Mouse (Mus musculus) B cell, adult 62 days (primary cell): ENCODE measurements around the gene Tas2r102. TPM values are rescaled to one million over a fixed set of nuclear protein-coding genes. Genes with fewer than 3 reads are reported as not detected.

Experiments
- total RNA-seq: library from RNA; stranded (reverse); gene quantifications from 4 replicates; pipeline ENCODE4 v1.2.4, GENCODE M21; 2023

Gene Tas2r102
- total RNA-seq: not detected in 4 replicates

DNA sequence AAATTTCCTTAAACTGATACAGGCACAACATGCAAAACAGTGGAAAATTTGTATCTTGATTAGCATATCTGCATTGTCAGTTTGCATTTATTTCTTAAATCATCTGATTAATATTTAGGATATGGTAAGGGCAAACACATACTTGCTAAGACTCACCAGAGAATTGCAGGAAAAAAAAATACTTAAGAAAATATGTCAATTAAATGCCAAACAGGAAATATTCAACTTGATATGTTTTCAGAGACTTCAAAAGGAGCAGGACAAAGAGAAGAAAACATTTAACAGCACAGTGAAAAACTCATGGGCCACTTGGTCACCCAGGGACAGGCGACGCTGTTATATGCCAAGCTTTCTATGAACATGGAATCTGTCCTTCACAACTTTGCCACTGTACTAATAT is at the start of gene Tas2r102:
Gene Tas2r102 (plus strand): TSS at position 301 of the 400 bp plus-strand sequence.

DNA sequence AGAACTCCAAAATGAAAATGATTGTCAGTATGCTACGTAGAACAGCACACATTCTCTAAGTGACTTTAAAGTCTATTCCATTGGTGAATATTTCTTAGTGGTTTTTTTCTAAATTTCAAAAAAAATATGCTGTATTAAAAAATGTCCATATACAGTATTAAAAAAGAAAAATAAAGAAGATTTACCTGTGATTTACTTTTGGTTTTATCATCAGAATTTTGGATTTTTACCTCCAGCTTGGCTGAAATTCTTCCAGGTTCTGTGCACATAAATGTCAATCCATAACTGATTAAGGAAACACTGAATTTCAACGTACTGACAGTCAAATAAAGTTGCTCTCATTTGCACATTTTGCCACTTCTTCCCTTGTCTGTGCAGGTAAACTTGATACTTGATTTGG is 24.0 kb upstream of the Tas2r102 start, which contains the start of gene Tas2r115:
Gene Tas2r115 (minus strand): TSS at position 101 of the 400 bp plus-strand sequence.

GRCm38 (mm10) chr6:132754430-132754829 is 7.5 kb upstream of the Tas2r102 start, which contains the start of gene Tas2r124:
Gene Tas2r124 (plus strand): TSS chr6:132754730.

DNA sequence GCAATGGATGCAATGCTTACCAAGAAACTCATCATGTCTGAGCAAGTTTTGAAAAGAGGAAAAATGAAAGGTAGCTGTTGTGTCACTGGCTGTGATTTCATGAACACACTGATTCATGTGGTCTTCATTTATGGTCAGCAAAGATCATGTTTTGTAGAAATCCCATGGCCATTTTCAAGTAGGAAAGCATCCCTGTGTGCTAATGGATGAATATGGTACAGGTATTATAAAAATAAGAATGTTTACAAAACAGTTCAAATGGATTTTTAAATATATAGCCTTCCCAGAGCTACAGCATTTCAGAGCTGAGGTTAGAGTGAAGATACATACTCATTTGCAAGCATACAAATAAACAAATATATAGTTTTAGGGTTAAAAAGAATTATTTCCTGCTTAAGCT is 16.1 kb downstream of the Tas2r102 start, which contains the start of gene Tas2r136:
Gene Tas2r136 (minus strand): TSS at position 101 of the 400 bp plus-strand sequence.

GRCm38 (mm10) chr6:132802518-132802917 is 40.6 kb downstream of the Tas2r102 start, which contains the start of gene Tas2r117:
Gene Tas2r117 (plus strand): TSS chr6:132802818.

Other genes with a start within 250 kb of the Tas2r102 start
- gene Prh1, start 192.3 kb upstream of the Tas2r102 start, total RNA-seq: not detected in 4 replicates
- gene Prp2, start 166.2 kb upstream of the Tas2r102 start, total RNA-seq: not detected in 4 replicates
- not detected in 4 replicates for gene A630073D07Rik, start 110.6 kb upstream of the Tas2r102 start, total RNA-seq
- not detected in 4 replicates for gene Tas2r120, start 105.2 kb upstream of the Tas2r102 start, total RNA-seq
- gene Tas2r121, start 61.1 kb upstream of the Tas2r102 start, total RNA-seq: not detected in 4 replicates
- not detected in 4 replicates for gene Tas2r122, start 50.2 kb upstream of the Tas2r102 start, total RNA-seq
- not detected in 4 replicates for gene Tas2r115, start 24.1 kb upstream of the Tas2r102 start, total RNA-seq
- not detected in 4 replicates for gene Tas2r124, start 7.4 kb upstream of the Tas2r102 start, total RNA-seq
- not detected in 4 replicates for gene Tas2r136, start 16.0 kb downstream of the Tas2r102 start, total RNA-seq
- gene Tas2r117, start 40.7 kb downstream of the Tas2r102 start, total RNA-seq: not detected in 4 replicates
- gene Tas2r123, start 85.0 kb downstream of the Tas2r102 start, total RNA-seq: not detected in 4 replicates
- not detected in 4 replicates for gene Tas2r116, start 93.3 kb downstream of the Tas2r102 start, total RNA-seq
- not detected in 4 replicates for gene Tas2r110, start 105.9 kb downstream of the Tas2r102 start, total RNA-seq
- gene Tas2r113, start 130.9 kb downstream of the Tas2r102 start, total RNA-seq: not detected in 4 replicates
- gene Tas2r125, start 147.5 kb downstream of the Tas2r102 start, total RNA-seq: not detected in 4 replicates
- not detected in 4 replicates for gene Tas2r129, start 189.0 kb downstream of the Tas2r102 start, total RNA-seq
- not detected in 4 replicates for gene Tas2r131, start 195.8 kb downstream of the Tas2r102 start, total RNA-seq
- not detected in 4 replicates for gene Tas2r109, start 218.8 kb downstream of the Tas2r102 start, total RNA-seq